Mouse (Mus musculus): ENCODE measurements around the gene Coro2a.
A peak's percentile ranks its signal among the peaks of the same experiment; 100 is the strongest.
"Not testable (repeated sequence)": the region's sequence is repeated elsewhere in the genome, so short reads cannot be mapped to it uniquely, and the experiment has no call there.

The Coro2a gene

GRCm38 (mm10) chr4:46584084-46584483 lies 17.9 kb downstream of the Coro2a start:
- not testable (repeated sequence) for H3K36me3 ChIP-seq (ENCODE audit: control insufficient read depth, insufficient read depth, low read length, poor library complexity, severe bottlenecking); H3K27me3 ChIP-seq (ENCODE audit: control insufficient read depth, insufficient read depth, low read length, poor library complexity, severe bottlenecking); DNase-seq (ENCODE audit: low read depth, low spot score)

DNA sequence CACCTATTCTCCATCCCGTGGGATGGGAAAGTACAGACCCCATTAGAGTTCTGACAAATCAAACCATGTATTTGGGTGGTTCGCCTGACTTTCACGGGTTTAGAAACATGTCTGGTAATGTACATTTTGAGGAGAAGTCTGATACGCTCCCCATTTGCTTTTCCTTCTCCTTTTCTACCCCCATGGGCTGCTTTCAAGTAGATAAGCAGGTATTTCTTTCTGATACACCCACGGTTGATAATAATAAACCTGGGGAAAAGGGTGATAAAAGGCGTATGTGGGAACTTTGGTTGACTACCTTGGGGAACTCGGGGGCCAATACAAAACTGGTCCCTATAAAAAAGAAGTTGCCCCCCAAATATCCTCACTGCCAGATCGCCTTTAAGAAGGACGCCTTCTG lies 20.0 kb downstream of the Coro2a start:
- not testable (repeated sequence) for H3K27me3 ChIP-seq (ENCODE audit: control insufficient read depth, insufficient read depth, low read length, poor library complexity, severe bottlenecking); H3K36me3 ChIP-seq (ENCODE audit: control insufficient read depth, insufficient read depth, low read length, poor library complexity, severe bottlenecking); DNase-seq (ENCODE audit: low read depth, low spot score)

DNA sequence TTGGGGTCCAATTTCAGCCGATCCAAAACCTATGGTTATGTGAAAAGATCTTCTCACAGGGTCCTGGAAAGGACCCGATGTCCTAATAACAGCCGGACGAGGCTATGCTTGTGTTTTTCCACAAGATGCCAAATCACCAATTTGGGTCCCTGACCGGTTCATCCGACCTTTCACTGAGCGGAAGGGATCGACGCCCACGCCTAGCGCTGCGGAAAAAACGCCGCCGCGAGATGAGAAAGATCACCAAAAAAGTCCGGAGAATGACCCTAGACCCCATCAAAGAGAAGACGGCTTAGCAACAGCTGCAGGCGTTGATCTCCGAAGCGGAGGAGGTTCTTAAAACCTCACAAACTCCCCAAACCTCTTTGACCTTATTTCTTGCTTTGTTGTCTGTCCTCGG lies 20.4 kb downstream of the Coro2a start:
- H3K36me3 ChIP-seq (ENCODE audit: control insufficient read depth, insufficient read depth, low read length, poor library complexity, severe bottlenecking); DNase-seq (ENCODE audit: low read depth, low spot score); H3K27me3 ChIP-seq (ENCODE audit: control insufficient read depth, insufficient read depth, low read length, poor library complexity, severe bottlenecking): not testable (repeated sequence)

GRCm38 (mm10) chr4:46580799-46581243 lies 21.2 kb downstream of the Coro2a start:
- not testable (repeated sequence) for H3K36me3 ChIP-seq (ENCODE audit: control insufficient read depth, insufficient read depth, low read length, poor library complexity, severe bottlenecking)
- peak; percentile 63 for DNase-seq (ENCODE audit: low read depth, low spot score)

GRCm38 (mm10) chr4:46578796-46579346 lies 23.1 kb downstream of the Coro2a start:
- H3K36me3 ChIP-seq (ENCODE audit: control insufficient read depth, insufficient read depth, low read length, poor library complexity, severe bottlenecking); DNase-seq (ENCODE audit: low read depth, low spot score); H3K27me3 ChIP-seq (ENCODE audit: control insufficient read depth, insufficient read depth, low read length, poor library complexity, severe bottlenecking): not testable (repeated sequence)

More at GRCm38 (mm10) chr4:46580799-46581243, 21.2 kb downstream of the Coro2a start:
- H3K27me3 ChIP-seq (ENCODE audit: control insufficient read depth, insufficient read depth, low read length, poor library complexity, severe bottlenecking), result not testable (repeated sequence)

DNA sequence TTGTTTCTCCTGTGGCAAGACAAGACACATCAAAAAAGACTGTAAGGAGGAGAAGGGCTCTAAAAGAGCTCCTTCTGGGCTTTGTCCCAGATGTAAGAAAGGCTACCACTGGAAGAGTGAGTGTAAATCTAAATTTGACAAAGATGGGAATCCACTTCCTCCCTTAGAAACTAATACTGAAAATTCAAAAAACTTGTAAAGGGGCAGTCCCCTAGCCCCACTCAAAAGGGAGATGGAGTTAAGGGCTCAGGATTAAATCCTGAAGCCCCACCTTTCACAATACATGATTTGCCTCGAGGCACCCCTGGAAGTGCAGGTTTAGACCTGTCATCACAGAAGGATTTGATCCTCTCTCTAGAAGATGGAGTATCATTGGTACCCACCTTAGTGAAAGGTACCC lies 23.8 kb downstream of the Coro2a start:
- Histone ChIP-seq H3K36me3 (ENCODE audit: control insufficient read depth, insufficient read depth, low read length, poor library complexity, severe bottlenecking) (no peaks in the 10 kb centered on the region), H3K27me3 (ENCODE audit: control insufficient read depth, insufficient read depth, low read length, poor library complexity, severe bottlenecking) (no peaks in the 10 kb centered on the region)
- no peak for DNase-seq (ENCODE audit: low read depth, low spot score)

DNA sequence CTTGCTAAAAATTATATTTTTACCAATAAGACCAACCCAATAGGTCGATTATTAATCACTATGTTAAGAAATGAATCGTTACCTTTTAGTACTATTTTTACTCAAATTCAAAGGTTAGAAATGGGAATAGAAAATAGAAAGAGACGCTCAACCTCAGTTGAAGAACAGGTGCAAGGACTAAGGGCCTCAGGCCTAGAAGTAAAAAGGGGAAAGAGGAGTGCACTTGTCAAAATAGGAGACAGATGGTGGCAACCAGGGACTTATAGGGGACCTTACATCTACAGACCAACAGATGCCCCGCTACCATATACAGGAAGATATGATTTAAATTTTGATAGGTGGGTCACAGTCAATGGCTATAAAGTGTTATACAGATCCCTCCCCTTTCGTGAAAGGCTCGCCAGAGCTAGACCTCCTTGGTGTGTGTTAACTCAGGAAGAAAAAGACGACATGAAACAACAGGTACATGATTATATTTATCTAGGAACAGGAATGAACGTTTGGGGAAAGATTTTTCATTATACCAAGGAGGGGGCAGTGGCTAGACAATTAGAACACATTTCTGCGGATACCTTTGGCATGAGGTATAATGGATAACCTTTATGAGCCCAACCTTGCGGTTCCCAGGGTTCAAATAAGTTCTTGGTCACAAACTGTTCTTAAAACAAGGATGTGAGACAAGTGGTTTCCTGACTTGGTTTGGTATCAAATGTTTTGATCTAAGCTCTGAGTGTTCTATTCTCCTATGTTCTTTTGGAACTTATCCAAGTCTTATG lies 26.3 kb downstream of the Coro2a start:
- DNase-seq (ENCODE audit: low read depth, low spot score); H3K36me3 ChIP-seq (ENCODE audit: control insufficient read depth, insufficient read depth, low read length, poor library complexity, severe bottlenecking); H3K27me3 ChIP-seq (ENCODE audit: control insufficient read depth, insufficient read depth, low read length, poor library complexity, severe bottlenecking): not testable (repeated sequence)

GRCm38 (mm10) chr4:46574841-46575240 lies 27.2 kb downstream of the Coro2a start:
- Histone ChIP-seq H3K27me3 (ENCODE audit: control insufficient read depth, insufficient read depth, low read length, poor library complexity, severe bottlenecking) (no peaks in the 10 kb centered on the region), H3K36me3 (ENCODE audit: control insufficient read depth, insufficient read depth, low read length, poor library complexity, severe bottlenecking) (no peaks in the 10 kb centered on the region)
- no peak for DNase-seq (ENCODE audit: low read depth, low spot score)

GRCm38 (mm10) chr4:46574024-46574753 lies 27.8 kb downstream of the Coro2a start:
- Histone ChIP-seq H3K27me3 (ENCODE audit: control insufficient read depth, insufficient read depth, low read length, poor library complexity, severe bottlenecking) (no peaks in the 10 kb centered on the region), H3K36me3 (ENCODE audit: control insufficient read depth, insufficient read depth, low read length, poor library complexity, severe bottlenecking) (no peaks in the 10 kb centered on the region)
- peak; percentile 34 for DNase-seq (ENCODE audit: low read depth, low spot score)

- H3K36me3 ChIP-seq (ENCODE audit: control insufficient read depth, insufficient read depth, low read length, poor library complexity, severe bottlenecking), result peaks cover 3% of the 10 kb centered on the region; the same call in 1 of the 2 replicates
- peak; percentile 55 for DNase-seq (ENCODE audit: low read depth, low spot score)
These were observed 29.4 kb downstream of the Coro2a start for GRCm38 (mm10) chr4:46572616-46573015.

DNA sequence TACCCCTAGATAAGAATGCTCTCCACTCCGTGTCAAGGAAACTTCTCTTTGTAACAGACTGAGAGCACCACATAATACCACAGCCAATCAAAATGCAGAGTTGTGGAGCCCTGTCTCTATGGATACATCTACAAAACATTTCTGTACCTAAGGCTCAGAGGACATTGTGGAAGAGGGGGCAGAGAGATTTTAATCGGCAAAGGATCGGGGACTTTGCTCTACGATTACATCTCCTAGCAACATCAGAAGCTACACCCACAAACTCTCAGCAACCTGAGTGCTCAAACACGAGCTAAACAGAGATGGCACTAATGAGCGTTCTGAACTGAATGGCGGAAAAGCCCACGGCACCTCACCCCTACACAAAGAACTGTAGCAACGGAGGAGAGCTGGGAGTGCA lies 30.3 kb downstream of the Coro2a start:
- Histone ChIP-seq H3K27me3 (ENCODE audit: control insufficient read depth, insufficient read depth, low read length, poor library complexity, severe bottlenecking) (no peaks in the 10 kb centered on the region), H3K36me3 (ENCODE audit: control insufficient read depth, insufficient read depth, low read length, poor library complexity, severe bottlenecking) (peaks cover 3% of the 10 kb centered on the region; the same call in 1 of the 2 replicates)
- no peak for DNase-seq (ENCODE audit: low read depth, low spot score)

More at GRCm38 (mm10) chr4:46572616-46573015, 29.4 kb downstream of the Coro2a start:
- no peaks in the 10 kb centered on the region for H3K27me3 ChIP-seq (ENCODE audit: control insufficient read depth, insufficient read depth, low read length, poor library complexity, severe bottlenecking)

DNA sequence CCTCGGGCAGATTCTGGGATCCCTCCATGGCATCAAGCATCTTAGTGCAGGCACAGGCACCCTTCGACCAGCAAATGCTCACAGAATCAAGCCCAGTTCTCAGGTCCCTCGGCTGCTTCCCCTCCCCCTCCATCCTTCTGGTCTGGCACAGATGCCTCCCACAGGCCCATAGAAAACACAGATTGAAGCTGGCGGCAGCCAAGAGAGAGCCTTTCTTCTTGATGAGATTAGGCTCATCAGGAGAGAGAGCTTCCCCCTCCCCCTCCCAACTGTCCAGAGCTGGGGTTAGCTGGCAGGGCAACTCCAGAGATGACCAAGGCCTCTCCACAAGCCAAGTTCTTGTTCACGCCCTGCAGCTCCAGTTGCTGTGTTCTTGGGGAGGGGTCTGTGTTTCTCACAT lies 32.3 kb downstream of the Coro2a start:
- DNase-seq (ENCODE audit: low read depth, low spot score), result no peak
- no peaks in the 10 kb centered on the region for H3K27me3 ChIP-seq (ENCODE audit: control insufficient read depth, insufficient read depth, low read length, poor library complexity, severe bottlenecking)

DNA sequence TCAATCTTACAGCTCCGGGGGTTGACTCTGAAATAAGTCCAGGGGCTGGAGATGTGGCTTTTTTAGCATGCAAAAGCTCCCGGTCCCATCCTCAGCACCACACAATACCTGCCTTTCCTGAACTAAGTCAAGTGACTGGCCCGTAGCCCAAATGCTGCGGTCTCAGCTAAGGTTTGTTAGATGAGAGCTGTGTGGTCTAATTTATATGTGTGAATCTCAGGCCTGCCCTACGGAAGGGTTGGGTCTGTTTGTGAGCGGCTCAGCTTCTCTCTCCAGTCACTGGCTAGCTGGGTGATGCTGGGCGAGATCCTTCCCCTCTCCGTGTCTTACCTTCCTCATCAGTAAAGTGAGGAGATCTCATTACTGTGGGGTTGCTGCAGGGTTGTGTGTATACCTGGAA lies 33.8 kb downstream of the Coro2a start:
- H3K36me3 ChIP-seq (ENCODE audit: control insufficient read depth, insufficient read depth, low read length, poor library complexity, severe bottlenecking), result peaks cover 3% of the 10 kb centered on the region; the same call in 1 of the 2 replicates
- no peak for DNase-seq (ENCODE audit: low read depth, low spot score)
- H3K27me3 ChIP-seq (ENCODE audit: control insufficient read depth, insufficient read depth, low read length, poor library complexity, severe bottlenecking), result no peaks in the 10 kb centered on the region

More for the DNA sequence above, 32.3 kb downstream of the Coro2a start:
- H3K36me3 ChIP-seq (ENCODE audit: control insufficient read depth, insufficient read depth, low read length, poor library complexity, severe bottlenecking), result peaks cover 3% of the 10 kb centered on the region; the same call in 1 of the 2 replicates

- Histone ChIP-seq H3K27me3 (ENCODE audit: control insufficient read depth, insufficient read depth, low read length, poor library complexity, severe bottlenecking) (no peaks in the 10 kb centered on the region), H3K36me3 (ENCODE audit: control insufficient read depth, insufficient read depth, low read length, poor library complexity, severe bottlenecking) (peaks cover 3% of the 10 kb centered on the region; the same call in 1 of the 2 replicates)
- DNase-seq (ENCODE audit: low read depth, low spot score), result peak; percentile 35
These were observed 34.9 kb downstream of the Coro2a start for GRCm38 (mm10) chr4:46566931-46567671.

Measured in splenic B cell, adult 2 months (primary cell).